Mouse (Mus musculus) erythroblast, embryonic 14.5 days (primary cell): ENCODE measurements at regions not wholly inside any gene's neighbourhood (a gene's known extent, or its start where the extent isn't known, plus 50 kb on each side); places are given as distances from the start of the nearest gene placed in this dataset.

Source experiments
- GATA1 ChIP-seq: IDR thresholded peaks from 2 replicates; pipeline ENCODE4 v1.6.1; 2012; ENCODE audit warnings: low read length, inconsistent platforms, mixed read lengths
- TAL1 ChIP-seq: IDR thresholded peaks from 3 replicates; pipeline ENCODE4 v1.6.1; 2012; ENCODE audit warnings: low read length, inconsistent platforms, mixed read lengths

DNA sequence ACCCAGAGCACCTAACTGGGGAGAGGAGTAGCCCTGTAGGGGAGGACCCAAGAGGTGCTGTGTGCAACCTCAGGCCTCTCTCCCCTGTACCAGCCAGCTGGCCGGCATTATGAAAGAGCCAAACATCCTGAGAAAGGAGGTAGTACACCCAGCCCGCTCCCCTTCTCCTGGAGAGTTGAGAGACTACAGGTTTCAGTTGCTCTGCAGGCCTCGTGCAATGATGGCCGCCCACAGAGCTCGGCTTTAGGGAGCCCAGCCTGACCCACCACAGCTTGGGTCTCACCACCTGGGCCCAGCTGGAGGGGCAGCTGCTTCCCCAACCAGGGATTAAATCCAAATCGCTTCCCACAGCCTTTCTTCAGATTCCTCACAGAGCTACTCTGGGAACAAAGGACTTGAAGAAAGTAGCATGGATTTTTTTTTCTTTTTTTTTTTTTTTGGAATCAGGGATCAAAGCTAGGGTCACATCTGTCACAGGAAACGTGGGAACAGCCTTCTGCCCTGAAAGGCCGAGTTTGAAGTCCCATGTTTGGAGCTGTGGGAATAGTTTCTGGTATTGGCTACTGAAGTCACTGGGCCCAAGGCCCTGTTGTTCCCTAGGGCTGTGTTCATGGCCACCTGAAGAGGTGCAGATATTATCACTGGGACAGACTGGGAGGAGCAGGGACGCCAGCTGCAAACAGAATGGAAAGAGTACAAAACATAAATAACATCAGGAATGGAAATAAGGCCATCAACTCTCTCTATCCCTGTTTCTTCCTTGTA lies 131.5 kb upstream of the Rgma start:
- TF ChIP-seq GATA1 = no peak
- TF ChIP-seq TAL1 = no peak
